21 mouse cellular contexts compared by ENCODE assay signal in the genomic region with DNA sequence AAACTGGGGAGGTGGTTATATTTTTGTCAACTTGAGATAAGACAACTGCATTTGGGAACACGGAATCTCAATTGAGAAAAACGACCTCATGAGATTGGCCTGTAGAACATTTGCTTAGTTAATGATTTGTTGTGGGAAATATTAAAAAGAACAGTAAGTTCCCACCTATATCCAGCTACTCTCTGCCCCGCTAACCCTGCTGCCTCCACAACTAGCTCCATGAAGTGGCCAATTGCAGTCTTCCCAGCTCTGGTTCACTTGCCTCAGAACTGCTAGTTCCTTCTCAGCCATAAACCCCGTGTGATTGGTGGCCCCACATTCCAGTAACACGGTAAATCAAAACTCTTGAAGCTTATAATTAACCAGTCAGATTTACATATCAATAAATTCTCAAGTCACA. TPM values are rescaled to one million over a fixed set of nuclear protein-coding genes. Genes with fewer than 3 reads are reported as not detected.
"Had no signal": no experiment of that assay in that cellular context is flagged by ENCODE, and none has a peak within 500 bp of the region (broad histone marks: within the 10 kb centered on the region; RNA-seq: fewer than 3 reads in every experiment).

No protein-coding gene starts in this region.

- H3K27me3 ChIP-seq: limb, embryonic 12.5 days; limb, embryonic 15.5 days; midbrain, embryonic 12.5 days; midbrain, embryonic 15.5 days; neural tube, embryonic 12.5 days; neural tube, embryonic 15.5 days had no signal

- ATAC-seq: intestine, postnatal 0 days; liver, postnatal 0 days; lung, postnatal 0 days; midbrain, embryonic 15.5 days had no signal

- DNase-seq: left cerebral cortex, postnatal 4 days; liver, postnatal 0 days; lung, embryonic 14.5 days; right cerebral cortex, adult 18-20 months; right cerebral cortex, postnatal 14 days; right cerebral cortex, postnatal 4 days; thymus, adult 18-20 months; thymus, postnatal 36 days had no signal

- H3K27ac ChIP-seq: limb, embryonic 12.5 days; limb, embryonic 15.5 days; liver, embryonic 14.5 days; macrophage; midbrain, embryonic 12.5 days; midbrain, embryonic 15.5 days; neural tube, embryonic 12.5 days; neural tube, embryonic 15.5 days; stomach, postnatal 0 days had no signal

- H3K4me2 ChIP-seq: limb, embryonic 12.5 days; limb, embryonic 15.5 days; liver, embryonic 11.5 days; lung, embryonic 14.5 days; midbrain, embryonic 12.5 days; midbrain, embryonic 15.5 days; neural tube, embryonic 12.5 days; neural tube, embryonic 15.5 days had no signal

- H3K36me3 ChIP-seq: limb, embryonic 12.5 days; limb, embryonic 15.5 days; midbrain, embryonic 12.5 days; midbrain, embryonic 15.5 days; neural tube, embryonic 12.5 days; neural tube, embryonic 15.5 days had no signal

- H3K4me1 ChIP-seq: limb, embryonic 12.5 days; limb, embryonic 15.5 days; midbrain, embryonic 12.5 days; midbrain, embryonic 15.5 days; neural tube, embryonic 12.5 days; neural tube, embryonic 15.5 days had no signal

- H3K9me3 ChIP-seq: limb, embryonic 12.5 days; limb, embryonic 15.5 days; midbrain, embryonic 12.5 days; midbrain, embryonic 15.5 days; neural tube, embryonic 12.5 days; neural tube, embryonic 15.5 days had no signal

- H3K9ac ChIP-seq: limb, embryonic 12.5 days; limb, embryonic 15.5 days; liver, embryonic 14.5 days; liver, postnatal 0 days; lung, embryonic 14.5 days; midbrain, embryonic 12.5 days; midbrain, embryonic 15.5 days; neural tube, embryonic 12.5 days; neural tube, embryonic 15.5 days had no signal

- H3K4me3 ChIP-seq: limb, embryonic 12.5 days; limb, embryonic 15.5 days; midbrain, embryonic 12.5 days; midbrain, embryonic 15.5 days; neural tube, embryonic 12.5 days; neural tube, embryonic 15.5 days had no signal

RNA-seq across cellular contexts. Expression of gene Prss8, which starts 29.5 kb away (rescaled TPM):
- total RNA-seq: megakaryocyte, adult 5-6 weeks had no signal
- polyA plus RNA-seq: macrophage had no signal

RNA-seq across cellular contexts. Expression of gene Trim72, which starts 44.4 kb away (rescaled TPM):
- total RNA-seq: megakaryocyte, adult 5-6 weeks had no signal
- polyA plus RNA-seq: liver, embryonic 11.5 days; liver, postnatal 0 days; lung, embryonic 14.5 days; macrophage; midbrain, embryonic 12.5 days; neural tube, embryonic 12.5 days had no signal
